Mouse (Mus musculus): ENCODE measurements around the gene Ccdc12.

Ccdc12 gene

DNA sequence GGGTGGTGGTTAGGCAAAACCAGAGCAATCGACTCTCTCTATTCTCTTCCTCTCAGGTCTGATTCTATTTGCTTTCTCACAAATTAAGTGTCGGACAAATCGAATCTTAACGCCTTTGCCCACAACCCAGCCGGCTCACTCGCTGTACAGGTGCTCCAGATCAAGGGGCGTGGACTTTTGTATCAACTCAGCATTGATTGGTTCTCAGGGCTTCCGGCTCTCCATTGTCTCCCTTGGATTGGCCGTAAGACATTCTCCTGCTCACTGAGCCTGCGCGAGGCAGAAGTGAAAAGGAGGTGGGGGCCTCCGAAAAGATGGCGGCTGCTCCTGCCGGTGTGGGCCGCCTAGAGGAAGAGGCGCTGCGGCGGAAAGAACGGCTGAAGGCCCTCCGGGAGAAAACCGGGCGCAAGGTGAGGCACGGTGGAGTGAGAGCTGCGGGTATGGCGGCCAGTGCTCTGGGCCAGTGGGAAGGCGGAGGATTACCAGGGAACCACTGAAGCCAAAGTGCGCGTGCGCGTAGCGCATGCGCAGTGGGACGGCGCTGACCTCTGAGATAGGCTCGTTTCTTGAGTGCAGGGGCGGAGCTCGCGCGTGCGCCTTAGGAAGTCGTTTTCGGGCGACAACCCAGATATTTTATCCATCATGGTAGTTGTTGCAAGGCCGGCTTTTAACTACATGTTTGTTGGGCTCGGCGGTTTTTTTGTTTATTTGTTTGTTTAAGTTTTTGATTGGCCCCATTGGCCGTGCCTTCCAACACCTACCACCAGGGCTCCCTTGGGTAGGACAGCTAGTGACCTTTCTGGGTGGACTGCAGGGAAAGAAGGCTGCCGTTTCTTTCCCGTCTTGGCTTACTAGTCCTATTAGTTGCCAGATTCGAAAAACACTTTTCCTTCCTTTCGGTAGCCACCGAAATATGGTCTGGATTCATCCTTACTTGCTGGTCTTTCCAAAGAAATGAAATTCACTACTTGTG lies at the start of gene Ccdc12:
TSS of gene Ccdc12 (plus strand) at position 255 of the 973 bp plus-strand sequence.
- DNase-seq (ENCODE audit: low read depth, low spot score): peak; percentile 97

DNA sequence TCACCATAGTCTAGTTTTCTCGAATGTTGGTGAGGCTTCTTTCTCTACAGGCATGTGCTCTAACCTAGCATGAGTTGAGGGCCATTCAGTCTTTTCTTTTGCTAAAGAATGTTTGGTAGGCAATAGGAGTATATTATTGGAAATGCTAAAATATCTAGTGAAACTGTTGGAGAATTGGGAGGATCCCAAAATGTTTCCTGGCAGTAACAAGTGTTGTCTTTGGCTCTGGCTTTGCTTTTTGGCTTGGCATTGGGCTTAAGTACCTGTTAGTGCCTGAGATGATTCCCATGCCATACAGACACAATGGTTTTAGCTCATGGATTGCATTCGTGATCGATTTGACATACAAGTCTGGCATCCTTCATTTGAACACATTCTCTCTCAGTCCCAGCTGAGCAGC lies 44.8 kb upstream of the Ccdc12 start:
- no peak for DNase-seq (ENCODE audit: low read depth, low spot score)

DNA sequence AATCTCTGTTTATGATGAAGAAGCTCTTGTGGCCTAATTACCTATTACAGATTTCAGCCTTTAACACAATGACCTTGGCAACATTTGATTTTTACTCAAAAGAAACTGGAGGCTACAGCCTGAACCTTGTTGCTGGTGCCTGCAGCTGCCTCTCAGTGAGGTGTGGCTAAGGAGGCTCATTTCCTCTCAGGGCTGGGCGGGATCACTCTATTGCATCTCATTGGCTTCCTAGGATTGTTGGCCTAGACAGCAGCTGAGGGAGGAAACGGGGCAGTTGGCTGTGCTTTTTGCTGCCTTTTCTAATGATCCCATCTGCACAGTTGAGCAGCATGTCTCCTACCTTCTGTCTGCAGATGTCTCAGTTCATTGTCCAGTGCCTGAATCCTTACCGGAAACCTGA lies 39.2 kb upstream of the Ccdc12 start:
- no peak for DNase-seq (ENCODE audit: low read depth, low spot score)

DNA sequence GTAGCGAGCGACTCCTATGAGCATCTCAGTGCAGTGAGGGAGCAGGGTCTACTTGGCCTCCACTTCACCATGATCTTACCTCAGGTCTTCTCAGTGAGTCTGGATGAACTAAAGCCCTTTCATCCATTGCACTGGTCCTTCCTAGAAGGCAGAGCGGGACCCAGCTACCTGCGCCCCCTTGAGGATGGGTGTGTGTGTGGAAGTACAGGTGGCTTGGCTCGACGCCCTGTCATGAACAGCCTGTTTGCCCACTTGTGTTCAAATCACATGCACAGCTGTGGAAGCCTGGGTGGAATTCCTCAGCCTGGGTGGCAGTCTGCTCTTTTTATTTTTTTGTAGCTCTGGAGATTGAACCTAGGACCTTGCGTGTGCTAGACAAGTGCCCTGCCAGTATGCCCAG lies 36.1 kb upstream of the Ccdc12 start:
- no peak for DNase-seq (ENCODE audit: low read depth, low spot score)

DNA sequence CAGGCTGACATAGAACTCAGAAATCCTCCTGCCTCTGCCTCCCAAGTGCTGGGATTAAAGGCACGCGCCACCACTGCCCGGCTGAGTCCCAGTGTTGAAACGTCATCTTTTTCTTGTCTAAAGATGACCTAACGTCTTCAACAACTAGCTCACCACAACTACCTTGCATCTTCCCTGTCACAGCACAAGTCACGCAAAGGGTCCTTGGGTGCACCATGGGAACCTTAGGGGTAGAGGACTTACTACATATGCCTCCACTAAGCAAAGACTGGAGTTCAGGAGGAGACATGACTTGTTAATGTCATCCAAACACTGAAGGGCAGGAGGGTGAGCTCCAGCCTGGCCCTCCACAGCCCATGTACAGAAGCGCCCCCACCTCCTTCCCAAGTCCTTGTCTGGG lies 35.6 kb upstream of the Ccdc12 start:
- no peak for DNase-seq (ENCODE audit: low read depth, low spot score)

DNA sequence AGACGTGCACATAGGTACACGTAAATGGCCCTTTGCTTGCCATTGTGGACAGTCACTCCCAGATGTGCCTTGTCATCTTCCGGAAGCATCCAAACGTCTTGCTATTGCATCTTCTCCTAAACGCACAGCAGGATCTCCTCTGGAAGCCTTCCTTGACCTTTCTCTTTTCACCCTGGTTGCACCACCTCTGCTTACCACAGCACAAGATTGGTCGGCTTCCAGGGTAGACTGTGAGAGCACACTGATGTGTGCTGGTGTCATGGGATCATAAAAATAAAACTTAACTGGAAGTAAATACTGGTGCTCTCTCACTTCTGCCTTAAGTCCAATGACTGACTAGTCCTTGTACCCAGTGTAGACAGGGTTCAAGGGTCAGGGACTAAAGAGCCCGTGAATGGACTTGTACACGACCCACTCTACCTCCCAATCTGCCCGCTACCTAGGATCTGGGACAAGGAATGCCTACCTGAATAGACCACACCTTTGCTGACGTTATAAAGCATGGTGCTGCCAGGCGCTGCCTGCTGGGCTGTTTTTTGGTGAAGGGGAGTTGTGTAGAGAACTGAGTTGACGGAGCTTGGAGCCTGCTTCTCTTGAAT lies 33.6 kb upstream of the Ccdc12 start:
- DNase-seq (ENCODE audit: low read depth, low spot score): no peak

DNA sequence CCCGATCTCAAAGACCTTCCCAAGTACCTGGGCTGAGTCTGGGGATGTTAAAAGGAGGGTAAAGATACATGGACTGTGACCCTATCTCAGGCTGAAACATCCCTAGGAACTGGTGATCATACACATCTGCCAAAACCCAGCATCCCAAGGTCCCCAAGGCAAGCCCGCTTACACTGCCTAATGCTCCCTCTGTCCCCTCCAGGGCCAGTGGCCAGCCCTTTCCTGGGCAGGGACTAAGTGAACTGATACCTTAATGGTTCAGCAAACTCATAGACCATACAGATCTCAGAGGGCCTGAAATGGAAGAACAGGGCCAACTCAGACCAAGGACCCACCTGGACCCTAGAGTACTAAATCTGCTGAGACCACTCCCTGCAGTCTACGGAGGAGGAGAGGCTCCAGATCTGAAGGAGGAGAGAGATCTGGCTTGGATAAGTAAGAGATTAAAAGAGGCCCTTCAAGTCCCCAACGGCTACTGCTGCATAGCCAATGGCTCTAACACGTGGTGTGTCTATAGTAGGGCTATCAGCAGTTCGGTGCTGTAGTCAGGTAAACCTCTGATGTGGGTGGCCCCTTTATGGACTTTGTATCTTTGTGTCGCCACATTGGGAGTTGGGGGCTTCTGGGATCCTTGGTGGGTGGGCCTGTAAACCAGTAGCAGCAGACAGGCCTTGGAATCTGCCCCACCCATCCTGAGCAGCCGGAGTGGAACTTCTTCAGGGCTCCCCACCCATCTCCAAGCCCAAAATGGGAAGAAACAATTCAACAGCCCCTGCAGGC lies 32.7 kb upstream of the Ccdc12 start:
- no peak for DNase-seq (ENCODE audit: low read depth, low spot score)

DNA sequence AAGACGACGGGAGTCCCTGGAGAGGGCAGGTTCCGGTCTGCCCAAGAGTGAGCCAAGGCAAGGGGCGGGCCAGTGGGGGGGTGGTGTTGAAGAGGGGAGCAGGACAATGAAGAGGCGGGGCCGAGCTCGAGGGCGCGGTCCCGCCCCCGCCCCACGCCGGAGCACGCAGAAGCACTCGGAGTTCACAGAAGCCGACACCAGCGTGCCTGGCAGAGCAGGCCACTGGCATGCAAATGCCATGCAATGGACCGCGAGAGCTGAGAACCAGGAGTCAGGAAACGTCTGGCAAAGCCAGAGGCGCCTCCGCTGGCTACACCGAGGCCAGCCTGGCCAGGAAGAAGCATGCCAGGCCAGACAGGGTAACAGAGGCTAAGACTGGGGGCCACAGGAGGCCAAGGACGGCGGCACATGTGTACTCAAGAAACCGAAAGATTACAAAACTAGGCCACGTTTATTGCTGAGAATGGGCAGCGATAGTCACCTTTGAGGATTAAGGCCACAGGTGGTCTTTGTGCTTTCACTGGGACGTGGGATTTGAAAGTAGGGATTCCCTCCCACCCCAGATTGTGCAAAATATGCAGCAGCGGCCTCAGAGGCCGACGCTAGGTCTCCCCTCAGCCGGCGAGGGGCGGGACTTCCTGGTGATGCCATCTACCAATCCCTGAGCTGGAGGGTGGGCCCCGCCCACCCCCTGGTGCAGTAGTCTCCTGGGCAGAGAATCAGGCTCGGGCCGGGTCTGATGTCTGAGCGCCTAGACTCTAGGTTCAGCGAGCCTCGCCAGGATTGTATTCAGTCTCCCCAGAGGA lies 31.7 kb upstream of the Ccdc12 start, which contains the start of gene Nradd:
TSS of gene Nradd (minus strand) at position 92 of the 806 bp plus-strand sequence.
- DNase-seq (ENCODE audit: low read depth, low spot score): peak; percentile 80

DNA sequence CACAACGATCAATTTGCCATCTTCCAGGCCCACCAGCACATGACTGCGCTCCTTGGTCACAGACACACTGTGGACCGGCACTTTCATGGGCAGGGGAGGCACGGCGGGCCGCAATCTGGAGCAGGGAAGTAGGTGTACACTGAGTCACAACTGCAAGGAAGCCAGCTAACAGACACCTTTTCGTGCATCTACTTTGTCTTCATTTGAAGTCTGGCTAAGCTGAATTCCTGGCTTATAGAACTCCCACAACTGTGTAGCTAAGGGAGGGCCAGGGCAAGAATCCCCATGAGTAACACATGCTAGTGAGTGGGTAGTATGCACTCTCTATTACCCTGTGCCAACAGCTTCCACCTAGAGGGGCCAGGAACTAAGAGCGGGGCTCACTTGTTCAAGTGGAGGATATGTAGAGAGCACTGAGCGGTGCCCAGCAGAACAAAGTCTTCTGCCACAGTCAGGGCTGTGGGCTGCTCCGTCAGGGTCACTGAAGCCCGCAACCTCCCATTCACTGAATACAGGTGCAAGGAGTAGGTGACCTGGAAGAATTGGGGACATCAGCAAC lies 30.9 kb upstream of the Ccdc12 start:
- DNase-seq (ENCODE audit: low read depth, low spot score): no peak

DNA sequence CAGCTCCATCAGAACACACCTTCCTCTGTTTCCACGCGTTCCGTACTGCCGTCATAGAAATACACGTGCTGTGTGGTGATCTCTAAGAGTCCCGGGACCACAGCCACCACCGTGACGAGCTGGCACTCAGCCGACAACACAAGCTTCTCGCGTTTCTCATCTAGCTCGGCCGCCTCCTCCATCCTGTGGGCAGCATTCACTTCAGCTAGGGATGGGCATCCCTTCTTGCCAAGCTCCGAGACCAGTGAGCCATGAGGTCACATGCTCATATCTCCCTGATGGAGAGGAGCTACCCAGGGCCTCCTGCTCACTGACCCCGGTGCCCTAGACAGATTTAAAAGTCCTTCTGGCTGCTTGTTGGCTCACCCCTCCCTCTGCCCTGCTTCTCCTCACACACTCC lies 26.1 kb upstream of the Ccdc12 start:
- no peak for DNase-seq (ENCODE audit: low read depth, low spot score)

DNA sequence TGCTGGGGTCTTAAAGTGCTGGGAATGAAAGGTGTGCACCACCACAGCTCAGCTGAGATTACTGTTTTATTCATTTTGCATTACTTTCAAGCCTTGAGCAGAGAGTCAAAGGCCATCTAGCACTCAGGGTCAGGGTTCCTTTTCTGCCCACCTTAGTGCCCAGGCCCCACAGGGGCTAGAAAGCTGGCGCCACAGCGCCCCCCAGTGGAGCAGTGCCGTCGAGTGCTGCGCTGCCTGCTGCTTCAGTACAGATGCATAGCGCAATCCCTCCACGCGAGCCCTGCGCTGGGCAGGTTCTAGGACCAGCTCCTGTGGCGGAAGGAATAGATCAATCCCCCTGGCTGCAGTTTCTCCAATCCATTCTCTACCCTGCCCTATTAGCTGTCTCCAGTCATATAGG lies 25.1 kb upstream of the Ccdc12 start:
- no peak for DNase-seq (ENCODE audit: low read depth, low spot score)

DNA sequence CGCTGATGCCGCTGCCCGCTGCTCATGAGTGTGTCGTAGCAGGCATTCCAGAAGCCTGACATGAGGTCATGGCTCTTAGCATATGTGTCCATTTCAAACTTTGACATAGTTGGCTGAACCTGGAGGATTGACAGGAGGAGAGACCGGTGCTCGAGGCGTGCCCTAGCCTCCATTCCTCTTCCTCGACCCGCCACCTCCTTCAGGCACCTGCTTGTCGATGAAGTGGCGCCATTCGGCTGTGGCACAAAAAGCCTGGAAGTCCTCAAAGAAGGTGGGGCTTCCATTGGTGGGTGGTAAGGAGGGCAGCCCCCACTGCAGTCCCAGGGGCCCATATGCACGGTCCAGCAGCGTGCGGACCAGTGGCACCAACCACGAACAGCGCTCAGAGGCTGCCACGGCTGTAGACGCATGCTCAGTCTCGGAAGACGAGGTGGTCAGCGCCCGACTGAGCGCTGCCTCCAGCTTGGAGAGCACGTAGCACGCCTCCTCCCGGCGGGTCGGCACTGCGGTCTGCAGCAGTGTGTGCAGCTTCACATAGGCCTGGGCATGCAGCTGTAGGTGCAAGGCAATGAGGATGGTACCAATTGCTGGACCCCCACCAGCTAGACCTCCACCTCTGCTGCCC lies 24.5 kb upstream of the Ccdc12 start:
- DNase-seq (ENCODE audit: low read depth, low spot score): no peak

DNA sequence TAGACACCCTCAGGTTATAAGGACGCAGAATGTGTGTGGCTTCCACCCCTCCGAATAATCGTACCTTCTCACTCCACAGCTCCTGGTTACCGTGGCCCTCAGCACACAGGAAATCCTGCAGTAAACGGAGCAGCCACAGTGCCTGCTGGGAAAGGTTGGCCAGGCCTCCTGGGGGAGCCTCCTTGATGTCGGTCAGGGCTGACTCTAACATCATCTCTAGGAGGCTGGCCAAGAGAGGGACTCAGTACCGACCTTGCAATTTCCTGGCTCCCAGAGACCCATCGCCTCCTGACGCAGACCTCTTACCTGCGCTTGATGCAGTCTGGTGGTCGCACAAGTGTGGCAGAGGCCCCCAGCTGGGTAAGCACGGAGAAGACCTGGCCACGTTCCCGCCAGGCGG lies 23.6 kb upstream of the Ccdc12 start:
- no peak for DNase-seq (ENCODE audit: low read depth, low spot score)

DNA sequence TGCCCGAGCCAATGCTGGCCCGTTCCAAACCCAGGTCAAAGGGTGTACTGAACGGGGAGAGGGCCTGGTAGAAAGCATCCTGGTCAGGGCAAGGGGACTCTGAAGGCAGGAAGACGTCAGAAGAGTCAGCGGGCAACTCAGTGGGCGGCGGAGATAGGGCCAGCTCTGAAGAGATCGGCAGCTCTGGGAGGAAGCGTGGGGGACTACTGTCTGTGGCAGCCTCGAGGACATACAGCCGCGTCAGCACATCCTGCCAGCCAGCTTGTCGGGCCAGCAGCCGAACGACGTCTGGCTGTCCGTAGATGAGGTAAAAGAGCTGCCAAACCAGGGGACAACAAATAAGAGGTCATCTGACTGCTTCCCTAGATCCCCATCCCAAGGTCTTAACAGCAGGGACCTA lies 22.4 kb upstream of the Ccdc12 start:
- DNase-seq (ENCODE audit: low read depth, low spot score): no peak

DNA sequence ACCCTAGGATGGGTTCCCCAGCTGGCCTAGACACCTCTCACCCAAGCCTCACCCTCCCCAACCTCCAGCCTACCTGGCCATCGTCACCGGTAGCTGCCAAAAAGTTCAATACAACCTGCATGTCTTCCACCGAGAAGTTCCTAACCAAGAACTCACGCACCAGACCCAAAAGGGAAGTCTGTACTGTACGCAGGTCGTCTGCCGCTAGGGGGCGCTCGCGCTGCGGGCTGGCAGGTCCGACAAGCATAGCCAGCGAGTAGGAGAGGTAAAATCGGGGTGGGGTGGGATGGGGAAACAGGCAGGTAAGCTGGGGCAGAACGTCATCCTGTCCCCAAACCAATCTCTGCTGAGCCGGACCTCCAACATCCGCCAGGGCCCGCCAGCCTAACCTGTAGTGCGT lies 21.1 kb upstream of the Ccdc12 start:
- no peak for DNase-seq (ENCODE audit: low read depth, low spot score)

DNA sequence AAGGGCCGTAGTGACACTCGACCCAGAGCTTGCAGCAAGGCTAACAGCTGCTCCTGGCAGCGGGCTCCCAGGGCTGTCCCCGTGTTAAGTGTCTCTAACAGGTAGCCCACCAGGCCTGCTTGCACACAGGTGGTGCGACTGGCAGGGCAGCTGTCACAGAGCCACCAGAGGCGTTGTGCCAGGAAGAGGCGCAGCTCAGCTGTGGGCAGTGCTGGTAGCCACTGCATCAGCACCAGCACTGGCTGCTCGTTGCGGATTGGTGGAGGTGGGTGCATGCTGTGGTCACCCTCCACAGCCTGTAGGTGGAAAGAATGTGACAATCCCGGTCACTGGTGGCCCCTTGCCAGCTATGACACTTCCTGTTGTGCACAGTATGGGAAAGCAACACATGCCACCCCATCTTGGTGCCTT lies 17.7 kb upstream of the Ccdc12 start:
- no peak for DNase-seq (ENCODE audit: low read depth, low spot score)

DNA sequence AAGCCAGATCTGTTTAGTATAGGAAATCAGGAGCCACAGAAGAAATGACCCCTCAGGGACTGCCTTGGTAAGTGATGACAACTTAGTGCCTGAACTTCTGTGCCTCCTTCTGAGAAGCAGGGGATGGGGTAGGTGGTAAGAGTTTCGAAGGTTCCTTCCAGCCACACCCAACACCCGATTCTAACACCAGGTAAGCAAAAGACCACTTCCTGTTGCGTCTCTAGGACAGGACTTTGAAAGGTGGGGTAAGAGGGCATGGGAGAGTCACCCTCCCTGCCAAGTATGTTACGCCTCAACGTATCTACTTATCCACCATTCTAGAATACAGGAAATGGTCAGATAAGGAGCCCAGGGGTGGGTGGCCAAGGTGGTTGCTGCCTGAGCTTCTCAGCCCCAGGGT lies 15.3 kb upstream of the Ccdc12 start:
- DNase-seq (ENCODE audit: low read depth, low spot score): no peak

DNA sequence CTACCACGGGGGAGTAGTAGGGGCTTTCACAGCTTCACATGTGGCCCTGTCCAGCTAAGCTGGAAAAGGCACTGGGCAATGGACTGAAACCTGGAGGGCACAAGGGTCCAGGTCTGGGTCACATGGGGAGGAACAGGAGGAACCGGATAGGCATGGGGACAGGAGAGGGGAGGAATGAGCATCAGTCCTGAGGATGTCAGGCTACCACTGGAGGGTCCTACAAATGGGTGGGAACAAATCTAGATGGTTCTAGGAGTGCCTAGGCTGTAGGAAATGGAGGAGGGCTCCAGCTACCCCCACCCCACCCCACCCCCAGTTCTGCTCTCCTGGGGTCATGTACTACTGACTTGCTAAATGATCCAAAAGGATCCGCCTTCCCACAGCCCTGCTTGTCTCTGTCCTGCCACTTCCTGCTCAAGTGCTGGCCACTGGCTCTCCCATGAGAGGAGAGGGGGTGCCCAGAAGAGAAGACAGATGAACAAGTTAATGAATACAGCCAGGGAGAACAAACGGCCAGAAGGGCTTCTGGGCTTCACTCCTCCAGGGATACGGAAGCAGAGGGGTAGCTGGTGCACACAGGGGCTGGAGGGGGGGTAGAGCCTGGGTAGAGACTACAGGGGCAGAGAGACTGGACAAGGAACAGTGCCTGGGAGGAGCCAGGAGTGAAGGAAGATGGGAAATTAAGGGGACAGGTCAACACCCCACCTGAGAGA lies 13.3 kb upstream of the Ccdc12 start:
- DNase-seq (ENCODE audit: low read depth, low spot score): no peak

DNA sequence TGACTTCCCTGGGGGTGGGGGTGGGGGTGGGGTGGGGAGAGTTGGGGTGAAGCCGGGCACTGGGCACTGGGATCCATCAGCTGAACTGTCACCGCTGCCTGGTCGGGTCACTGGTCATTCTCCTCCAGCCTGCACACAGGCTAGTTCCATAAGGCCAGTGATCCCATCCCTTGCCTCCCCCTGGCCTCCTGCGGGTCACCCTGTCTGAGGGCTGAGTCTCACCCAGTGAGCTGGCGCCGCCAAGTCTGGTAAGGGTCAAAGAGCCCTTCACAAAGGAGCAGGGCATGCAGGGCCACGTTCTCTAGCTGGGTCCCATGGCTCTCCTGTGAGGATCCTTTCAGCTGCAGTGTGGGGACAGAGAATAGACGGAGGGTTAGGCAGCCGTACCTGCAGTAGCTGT lies 12.5 kb upstream of the Ccdc12 start:
- DNase-seq (ENCODE audit: low read depth, low spot score): no peak

DNA sequence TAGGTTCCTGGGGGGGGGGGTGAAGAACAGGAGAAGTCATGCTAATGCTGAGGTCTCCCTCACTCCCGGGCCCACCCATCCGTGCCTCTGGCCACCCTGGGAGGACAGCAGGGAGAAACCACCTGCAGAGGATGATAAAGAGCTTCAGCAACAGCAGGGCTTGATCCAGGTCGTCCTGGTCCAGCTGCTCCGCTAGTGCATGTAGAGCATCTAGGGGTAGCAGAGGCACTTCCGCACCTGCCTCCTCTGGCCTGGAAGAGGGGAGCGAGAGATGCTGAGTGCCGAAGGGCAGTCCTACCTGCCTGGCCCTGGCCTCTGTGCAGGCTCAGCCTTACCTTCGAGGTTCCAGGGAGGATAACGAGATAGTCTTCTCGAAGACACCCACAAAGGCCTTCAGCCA lies 12.0 kb upstream of the Ccdc12 start:
- DNase-seq (ENCODE audit: low read depth, low spot score): no peak

All from brain, embryonic 18.5 days (tissue).